Mouse (Mus musculus): ENCODE results near the gene Cldn10. TPM values are rescaled to one million over a fixed set of nuclear protein-coding genes. Genes with fewer than 3 reads are reported as not detected.
"Not testable (repeated sequence)": the region's sequence is repeated elsewhere in the genome, so short reads cannot be mapped to it uniquely, and the experiment has no call there.

Cldn10 gene
- polyA plus RNA-seq (2015; fragmentation: Nextera tagmentation; extraction: Ambion mirVana): 0.93 and 1.4 TPM in 2 replicates

- Histone ChIP-seq H3K4me3 (no peak within 1 kb of the TSS), H3K27ac (replicated peaks) (no peak within 1 kb of the TSS), H3K4me1 (no peaks in the 10 kb centered on the region), H3K9me3 (no peaks in the 10 kb centered on the region), H3K9ac (replicated peaks) (no peak within 1 kb of the TSS), H3K36me3 (no peaks in the 10 kb centered on the region), H3K27me3 (no peaks in the 10 kb centered on the region; the same call in 1 of the 2 replicates), H3K4me2 (replicated peaks) (no peak within 1 kb of the TSS)
- no peak for ATAC-seq (replicated peaks)
- 81% methylated on average over 4 of the region's 4 CpGs for WGBS
These were observed at the start of gene Cldn10 for GRCm38 (mm10) chr14:118787621-118788020. Gene Cldn10 (plus strand): TSS chr14:118787908.

GRCm38 (mm10) chr14:118741780-118742179, 45.9 kb upstream of the Cldn10 start:
- H3K9me3 ChIP-seq: 0 out of 2 replicates have a peak, but pooled peaks cover 4% of the 10 kb centered on the region
- no peak overlapping the region for H3K4me3 ChIP-seq
- H3K27ac ChIP-seq (replicated peaks): no peak overlapping the region
- H3K27me3 ChIP-seq: no peaks in the 10 kb centered on the region
- no peak overlapping the region for H3K9ac ChIP-seq (replicated peaks)
- no peaks in the 10 kb centered on the region for H3K36me3 ChIP-seq
- H3K4me2 ChIP-seq (replicated peaks): no peak overlapping the region
- ATAC-seq (replicated peaks): no peak
- no peaks in the 10 kb centered on the region for H3K4me1 ChIP-seq

GRCm38 (mm10) chr14:118742862-118743261, 44.8 kb upstream of the Cldn10 start:
- H3K4me3 ChIP-seq: no peak overlapping the region
- ATAC-seq (replicated peaks): no peak
- 77% methylated on average over 5 of the region's 5 CpGs for WGBS

DNA sequence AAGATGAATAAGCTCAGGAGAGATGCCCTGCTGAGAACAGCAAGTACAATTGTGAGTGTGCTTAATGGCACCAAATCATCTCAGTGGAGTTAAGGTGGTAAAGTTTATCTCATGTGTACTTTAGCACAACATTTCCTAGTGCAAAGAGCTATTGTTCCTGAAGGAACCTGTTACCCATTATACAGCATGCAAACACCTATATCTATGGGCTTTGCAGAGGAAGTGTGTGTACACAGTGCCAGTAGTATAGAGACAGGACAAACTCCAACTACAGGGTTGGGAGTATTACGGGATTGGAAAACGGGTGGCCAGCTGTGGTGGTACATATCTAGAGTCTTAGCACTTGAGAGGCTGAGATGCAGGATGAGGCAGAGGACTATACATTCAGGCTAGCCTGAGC, 38.6 kb upstream of the Cldn10 start:
- H3K4me2 ChIP-seq (replicated peaks): no peak overlapping the region
- no peaks in the 10 kb centered on the region for H3K4me1 ChIP-seq
- no peak overlapping the region for H3K27ac ChIP-seq (replicated peaks)
- no peaks in the 10 kb centered on the region for H3K36me3 ChIP-seq
- H3K9me3 ChIP-seq: no peaks in the 10 kb centered on the region
- no peak overlapping the region for H3K9ac ChIP-seq (replicated peaks)
- no peak overlapping the region for H3K4me3 ChIP-seq
- WGBS: 99% methylated on average over 2 of the region's 2 CpGs
- ATAC-seq (replicated peaks): no peak
- H3K27me3 ChIP-seq: no peaks in the 10 kb centered on the region

More at GRCm38 (mm10) chr14:118742862-118743261, 44.8 kb upstream of the Cldn10 start:
- H3K27ac ChIP-seq (replicated peaks): no peak overlapping the region
- no peaks in the 10 kb centered on the region for H3K4me1 ChIP-seq
- no peak overlapping the region for H3K9ac ChIP-seq (replicated peaks)
- H3K36me3 ChIP-seq: no peaks in the 10 kb centered on the region
- 0 out of 2 replicates have a peak, but pooled peaks cover 4% of the 10 kb centered on the region for H3K9me3 ChIP-seq
- no peak overlapping the region for H3K4me2 ChIP-seq (replicated peaks)
- H3K27me3 ChIP-seq: no peaks in the 10 kb centered on the region

- no peaks in the 10 kb centered on the region for H3K27me3 ChIP-seq
- no peaks in the 10 kb centered on the region for H3K9me3 ChIP-seq
- 58% methylated on average over 4 of the region's 4 CpGs for WGBS
- H3K36me3 ChIP-seq: no peaks in the 10 kb centered on the region
- no peak overlapping the region for H3K4me3 ChIP-seq
- H3K4me2 ChIP-seq (replicated peaks): no peak overlapping the region
- H3K4me1 ChIP-seq: no peaks in the 10 kb centered on the region
- ATAC-seq (replicated peaks): no peak
- no peak overlapping the region for H3K9ac ChIP-seq (replicated peaks)
- no peak overlapping the region for H3K27ac ChIP-seq (replicated peaks)
These were observed 38.0 kb upstream of the Cldn10 start for GRCm38 (mm10) chr14:118749715-118750114.

DNA sequence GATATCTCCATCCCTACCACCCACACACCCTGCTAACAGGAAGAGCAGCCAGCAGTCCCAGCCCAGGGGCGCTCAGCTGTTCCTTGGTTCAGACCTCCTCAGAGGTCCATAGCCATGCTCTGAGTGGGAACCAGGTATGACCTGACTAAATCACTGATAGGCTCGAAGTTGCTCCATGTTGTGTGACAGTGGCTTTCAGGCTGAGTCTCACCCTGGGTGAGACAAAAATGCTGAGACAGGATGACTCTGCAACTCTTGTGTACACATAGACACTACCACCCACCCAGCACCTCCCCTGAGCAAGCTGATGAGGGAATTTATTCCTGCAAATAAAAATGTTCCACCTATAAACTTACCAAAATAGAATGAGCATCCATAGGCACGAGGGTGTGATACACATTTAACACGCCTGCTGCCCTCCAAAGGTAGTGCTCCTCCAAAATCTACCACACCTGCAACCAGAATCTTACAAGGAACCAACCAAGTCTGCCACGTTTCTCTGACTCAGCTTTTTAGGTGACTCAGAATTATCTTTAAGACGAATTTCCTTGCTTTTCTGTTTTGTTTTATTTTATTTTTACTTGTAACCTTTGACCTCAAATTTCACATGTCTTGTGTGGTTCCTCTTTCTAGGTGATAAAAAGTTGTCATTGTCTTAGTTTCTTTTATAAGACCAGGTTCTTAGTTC, 37.1 kb upstream of the Cldn10 start:
- no peaks in the 10 kb centered on the region for H3K36me3 ChIP-seq
- no peaks in the 10 kb centered on the region for H3K9me3 ChIP-seq
- no peak for ATAC-seq (replicated peaks)
- no peaks in the 10 kb centered on the region for H3K27me3 ChIP-seq
- WGBS: 89% methylated on average over 6 of the region's 6 CpGs
- H3K4me3 ChIP-seq: no peak overlapping the region
- H3K9ac ChIP-seq (replicated peaks): no peak overlapping the region
- H3K4me2 ChIP-seq (replicated peaks): no peak overlapping the region
- no peaks in the 10 kb centered on the region for H3K4me1 ChIP-seq
- no peak overlapping the region for H3K27ac ChIP-seq (replicated peaks)

DNA sequence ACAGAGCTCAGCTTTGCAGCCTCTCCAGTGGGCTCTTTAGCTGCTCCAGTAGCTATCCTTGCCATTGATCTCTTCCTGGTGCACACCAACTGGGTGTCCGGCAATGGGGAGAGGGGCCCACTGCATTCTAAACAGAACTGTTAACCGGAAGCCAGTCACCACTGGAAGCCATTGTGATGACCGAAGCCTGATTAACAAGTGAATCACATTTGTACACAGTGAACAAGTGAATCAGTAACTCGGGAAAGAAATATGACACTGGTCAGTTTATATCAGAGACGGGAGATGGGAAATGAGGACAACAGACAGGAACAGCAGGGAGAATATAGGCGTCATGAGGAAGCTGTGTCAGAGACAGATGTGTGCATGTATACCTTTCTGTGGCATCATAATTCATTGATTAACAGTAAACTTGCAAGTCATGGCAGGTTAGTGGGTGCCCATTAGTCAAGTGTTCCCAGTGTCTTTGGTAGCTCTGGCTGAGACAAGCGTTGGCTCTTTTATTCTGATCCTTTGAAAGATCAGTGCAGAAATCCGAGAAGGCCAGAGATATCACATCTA, 36.4 kb upstream of the Cldn10 start:
- no peaks in the 10 kb centered on the region for H3K36me3 ChIP-seq
- no peak overlapping the region for H3K4me3 ChIP-seq
- H3K4me1 ChIP-seq: no peaks in the 10 kb centered on the region
- no peaks in the 10 kb centered on the region for H3K27me3 ChIP-seq
- no peak overlapping the region for H3K9ac ChIP-seq (replicated peaks)
- no peak for ATAC-seq (replicated peaks)
- no peak overlapping the region for H3K4me2 ChIP-seq (replicated peaks)
- H3K27ac ChIP-seq (replicated peaks): no peak overlapping the region
- no peaks in the 10 kb centered on the region for H3K9me3 ChIP-seq
- 67% methylated on average over 8 of the region's 8 CpGs for WGBS

DNA sequence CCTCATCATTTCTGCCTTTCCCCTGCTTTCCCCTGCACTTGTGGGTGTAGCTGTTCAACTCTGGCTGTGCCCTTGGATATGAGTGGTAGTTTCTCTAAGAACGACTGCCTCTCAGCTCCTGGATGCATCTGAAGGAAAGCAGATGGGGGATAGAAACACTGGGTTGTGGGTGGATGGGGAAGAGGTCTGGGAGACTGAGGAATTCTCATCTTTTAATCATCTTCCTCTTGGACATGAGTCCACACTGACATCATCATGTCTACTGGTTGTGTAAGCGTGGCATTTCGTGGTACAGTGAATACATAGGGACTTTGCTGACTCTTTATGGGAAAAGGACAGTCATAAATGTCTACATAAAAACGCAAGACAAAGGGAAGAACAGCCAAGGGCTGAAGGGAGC, 31.7 kb upstream of the Cldn10 start:
- Histone ChIP-seq H3K27me3 (no peaks in the 10 kb centered on the region), H3K9me3 (no peaks in the 10 kb centered on the region), H3K4me3 (no peak overlapping the region), H3K9ac (replicated peaks) (no peak overlapping the region), H3K4me2 (replicated peaks) (no peak overlapping the region), H3K4me1 (no peaks in the 10 kb centered on the region), H3K36me3 (no peaks in the 10 kb centered on the region), H3K27ac (replicated peaks) (no peak overlapping the region)
- ATAC-seq (replicated peaks): no peak
- WGBS: 85% methylated on average over 4 of the region's 4 CpGs

DNA sequence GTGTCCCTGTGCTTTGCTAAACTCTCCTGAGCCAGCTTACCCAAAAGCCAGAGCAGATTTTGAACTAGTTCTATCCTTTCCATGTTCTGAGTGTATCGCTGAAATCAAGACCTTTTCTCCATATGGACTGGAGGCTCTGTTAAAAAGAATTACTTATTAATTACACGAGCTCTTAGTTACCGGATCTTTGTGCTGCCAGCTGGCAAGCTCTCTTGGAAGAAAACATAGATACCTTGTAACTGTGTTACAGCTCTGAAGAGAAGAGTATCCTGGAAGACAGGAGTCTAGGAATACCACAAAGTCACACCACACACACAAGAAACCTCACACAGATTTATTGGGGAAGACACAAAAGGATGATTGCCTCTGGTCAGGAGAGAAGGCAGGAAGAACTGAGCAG, 31.1 kb upstream of the Cldn10 start:
- Histone ChIP-seq H3K4me1 (no peaks in the 10 kb centered on the region), H3K36me3 (no peaks in the 10 kb centered on the region), H3K4me2 (replicated peaks) (no peak overlapping the region), H3K27me3 (no peaks in the 10 kb centered on the region), H3K4me3 (no peak overlapping the region), H3K27ac (replicated peaks) (no peak overlapping the region), H3K9ac (replicated peaks) (no peak overlapping the region), H3K9me3 (no peaks in the 10 kb centered on the region)
- no peak for ATAC-seq (replicated peaks)
- 63% methylated on average over 3 of the region's 3 CpGs for WGBS

DNA sequence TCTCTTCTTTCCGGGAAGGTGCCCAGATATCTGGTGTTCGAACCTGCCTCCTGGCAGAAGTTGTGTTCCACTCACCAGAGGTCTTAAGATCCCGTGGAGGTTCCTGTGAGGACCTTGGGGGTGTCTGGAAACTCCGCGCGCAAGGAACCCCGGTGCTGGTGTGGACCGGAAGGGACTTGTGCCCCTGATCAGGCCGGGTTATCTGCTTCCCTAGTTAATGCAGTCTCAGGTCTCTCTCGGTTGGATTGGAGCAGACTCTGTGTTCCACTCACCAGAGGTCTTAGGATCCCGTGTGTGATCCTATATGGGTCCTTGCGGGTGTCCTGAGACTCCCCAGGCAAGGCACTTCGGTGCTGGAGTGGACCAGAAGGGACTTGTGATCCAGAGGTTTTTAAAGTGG, 24.3 kb upstream of the Cldn10 start:
- 94% methylated on average over 13 of the region's 13 CpGs for WGBS
- not testable (repeated sequence) for ATAC-seq (replicated peaks); H3K4me2 ChIP-seq (replicated peaks); H3K4me3 ChIP-seq; H3K4me1 ChIP-seq; H3K9me3 ChIP-seq; H3K27me3 ChIP-seq; H3K36me3 ChIP-seq; H3K27ac ChIP-seq (replicated peaks); H3K9ac ChIP-seq (replicated peaks)

- 86% methylated on average over 9 of the region's 9 CpGs for WGBS
- Histone ChIP-seq H3K27ac (replicated peaks) (no peak overlapping the region), H3K36me3 (no peaks in the 10 kb centered on the region), H3K4me2 (replicated peaks) (no peak overlapping the region), H3K9me3 (no peaks in the 10 kb centered on the region), H3K9ac (replicated peaks) (no peak overlapping the region), H3K4me3 (no peak overlapping the region), H3K4me1 (no peaks in the 10 kb centered on the region), H3K27me3 (peaks cover 3% of the 10 kb centered on the region; the same call in 1 of the 2 replicates)
- no peak for ATAC-seq (replicated peaks)
These were observed 23.7 kb upstream of the Cldn10 start for GRCm38 (mm10) chr14:118763917-118764495.

DNA sequence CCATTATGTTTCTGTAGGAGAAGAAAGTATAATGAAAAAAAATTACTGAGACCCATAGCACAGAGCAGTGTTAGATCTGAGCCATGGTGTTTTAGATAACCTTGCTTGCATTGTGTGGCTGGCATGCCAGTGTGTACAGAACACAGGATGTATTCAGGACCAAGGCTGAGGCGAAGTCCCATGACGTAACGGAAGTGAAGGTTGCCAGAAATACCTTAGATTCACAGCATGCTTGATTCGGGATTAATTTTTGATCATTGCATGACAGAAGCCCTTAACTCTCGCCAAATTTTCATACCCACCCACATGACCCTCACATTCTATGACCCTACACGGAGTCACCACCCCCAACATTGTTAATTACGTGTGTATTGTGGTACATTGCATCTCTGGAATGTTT, 22.4 kb upstream of the Cldn10 start:
- H3K27ac ChIP-seq (replicated peaks): no peak overlapping the region
- ATAC-seq (replicated peaks): no peak
- no peaks in the 10 kb centered on the region for H3K4me1 ChIP-seq
- H3K36me3 ChIP-seq: no peaks in the 10 kb centered on the region
- H3K4me3 ChIP-seq: no peak overlapping the region
- H3K27me3 ChIP-seq: peaks cover 3% of the 10 kb centered on the region; the same call in 1 of the 2 replicates
- no peak overlapping the region for H3K4me2 ChIP-seq (replicated peaks)
- 66% methylated on average over 7 of the region's 7 CpGs for WGBS
- H3K9ac ChIP-seq (replicated peaks): no peak overlapping the region
- no peaks in the 10 kb centered on the region for H3K9me3 ChIP-seq

Data from forebrain, embryonic 15.5 days (tissue).